Mouse (Mus musculus) limb, embryonic 13.5 days (tissue): ENCODE data around the gene Eci2. TPM values are rescaled to one million over a fixed set of nuclear protein-coding genes. Genes with fewer than 3 reads are reported as not detected.
A peak's percentile ranks its signal among the peaks of the same experiment; 100 is the strongest.
"Not testable (repeated sequence)": the region's sequence is repeated elsewhere in the genome, so short reads cannot be mapped to it uniquely, and the experiment has no call there.

Source experiments
- ATAC-seq: fragments of 200-750 bp; cut with Nextera tagmentation; 2 replicates; pipeline ENCODE4 v1.8.0; 2017; ENCODE audit warnings: low read depth, moderate number of reproducible peaks, moderate TSS enrichment; ENCODE audit not compliant: low FRiP score
- H3K27ac ChIP-seq: fragments of 300-500 bp; sonication (generic); 2 replicates; pipeline ENCODE4 v1.5.1; 2015; ENCODE audit warnings: inconsistent platforms, mild to moderate bottlenecking, moderate library complexity
- H3K27me3 ChIP-seq: fragments of 300-500 bp; sonication (generic); 2 replicates; pipeline ENCODE4 v1.6.1; 2015; ENCODE audit warnings: mild to moderate bottlenecking, inconsistent platforms
- H3K36me3 ChIP-seq: fragments of 300-500 bp; sonication (generic); 2 replicates; pipeline ENCODE4 v1.6.1; 2015; ENCODE audit warnings: inconsistent platforms, mild to moderate bottlenecking, moderate library complexity
- H3K4me1 ChIP-seq: fragments of 300-500 bp; sonication (generic); 2 replicates; pipeline ENCODE4 v1.6.1; 2015; ENCODE audit warnings: inconsistent platforms
- H3K4me2 ChIP-seq: fragments of 300-500 bp; sonication (generic); replicated peaks from 2 replicates; pipeline ENCODE4 v1.6.1; 2015; ENCODE audit warnings: inconsistent platforms, mild to moderate bottlenecking, moderate library complexity
- H3K4me3 ChIP-seq: fragments of 300-500 bp; sonication (generic); 2 replicates; pipeline ENCODE4 v1.5.1; 2015; ENCODE audit warnings: moderate library complexity, mild to moderate bottlenecking, inconsistent platforms
- H3K9ac ChIP-seq: fragments of 300-500 bp; sonication (generic); 2 replicates; pipeline ENCODE4 v1.6.1; 2015; ENCODE audit warnings: mild to moderate bottlenecking, inconsistent platforms
- H3K9me3 ChIP-seq: fragments of 300-500 bp; sonication (generic); 2 replicates; pipeline ENCODE4 v1.6.1; 2016; ENCODE audit warnings: inconsistent platforms
- WGBS: fragments of 180-500 bp; shearing (Covaris S2); methylation state at CpG from one replicate; pipeline ENCODE4 v1.1.7; 2015; 5-methylcytosine and 5-hydroxymethylcytosine counted together
- polyA plus RNA-seq: library from polyadenylated mRNA; unstranded; fragments of >200 nt; fragmentation: Nextera tagmentation; extraction: Ambion mirVana; gene quantifications from 2 replicates; pipeline ENCODE4 v1.2.1, GENCODE M21; 2015

The Eci2 gene
- polyA plus RNA-seq, 1 experiment from 2014 or later: 159 TPM

- peaks cover 72% of the 10 kb centered on the region for H3K36me3 ChIP-seq
- not testable (repeated sequence) for H3K9me3 ChIP-seq, H3K4me3 ChIP-seq, H3K9ac ChIP-seq, H3K27ac ChIP-seq, ATAC-seq, H3K27me3 ChIP-seq, H3K4me2 ChIP-seq, H3K4me1 ChIP-seq
- WGBS: 75% methylated on average over 5 of the region's 5 CpGs
These were observed 48.3 kb downstream of the Eci2 start for GRCm38 (mm10) chr13:34978635-34979034.

- no peaks in the 10 kb centered on the region for H3K9me3 ChIP-seq
- H3K4me3 ChIP-seq: no peak overlapping the region
- H3K4me1 ChIP-seq: no peaks in the 10 kb centered on the region
- no peak for ATAC-seq
- 89% methylated on average over 3 of the region's 3 CpGs for WGBS
- no peaks in the 10 kb centered on the region for H3K27me3 ChIP-seq
- no peak overlapping the region for H3K27ac ChIP-seq
- H3K4me2 ChIP-seq: no peak overlapping the region
- no peak overlapping the region for H3K9ac ChIP-seq
- peaks cover 61% of the 10 kb centered on the region for H3K36me3 ChIP-seq
These were observed 49.5 kb downstream of the Eci2 start for GRCm38 (mm10) chr13:34977410-34977809.

- Histone ChIP-seq H3K9ac (no peak overlapping the region), H3K36me3 (peaks cover 49% of the 10 kb centered on the region), H3K4me3 (no peak overlapping the region), H3K4me1 (no peaks in the 10 kb centered on the region), H3K27ac (no peak overlapping the region), H3K27me3 (no peaks in the 10 kb centered on the region), H3K9me3 (no peaks in the 10 kb centered on the region), H3K4me2 (no peak overlapping the region)
- no peak for ATAC-seq
- 90% methylated on average over 4 of the region's 4 CpGs for WGBS
These were observed 50.8 kb downstream of the Eci2 start for GRCm38 (mm10) chr13:34976116-34976515.

- no peak for ATAC-seq
- Histone ChIP-seq H3K27me3 (no peaks in the 10 kb centered on the region), H3K27ac (no peak overlapping the region), H3K9me3 (no peaks in the 10 kb centered on the region), H3K36me3 (peaks cover 26% of the 10 kb centered on the region), H3K4me2 (no peak overlapping the region), H3K4me3 (no peak overlapping the region), H3K4me1 (no peaks in the 10 kb centered on the region), H3K9ac (no peak overlapping the region)
- 63% methylated on average over 1 of the region's 1 CpGs for WGBS
These were observed 53.1 kb downstream of the Eci2 start for GRCm38 (mm10) chr13:34973770-34974169.

- Histone ChIP-seq H3K27ac (no peak overlapping the region), H3K9ac (no peak overlapping the region), H3K36me3 (peaks cover 20% of the 10 kb centered on the region), H3K4me2 (no peak overlapping the region), H3K27me3 (no peaks in the 10 kb centered on the region), H3K9me3 (no peaks in the 10 kb centered on the region), H3K4me1 (no peaks in the 10 kb centered on the region), H3K4me3 (no peak overlapping the region)
- 40% methylated on average over 1 of the region's 1 CpGs for WGBS
- no peak for ATAC-seq
These were observed 53.7 kb downstream of the Eci2 start for GRCm38 (mm10) chr13:34973149-34973548.

- not testable (repeated sequence) for H3K4me1 ChIP-seq, H3K27ac ChIP-seq, ATAC-seq, H3K9me3 ChIP-seq, H3K9ac ChIP-seq, H3K4me2 ChIP-seq, H3K27me3 ChIP-seq, H3K4me3 ChIP-seq
- peaks cover 13% of the 10 kb centered on the region for H3K36me3 ChIP-seq
These were observed 54.4 kb downstream of the Eci2 start for GRCm38 (mm10) chr13:34972456-34972855.

- not testable (repeated sequence) for H3K4me3 ChIP-seq, H3K4me2 ChIP-seq, H3K9ac ChIP-seq, H3K27ac ChIP-seq, H3K9me3 ChIP-seq, H3K36me3 ChIP-seq, ATAC-seq
- H3K27me3 ChIP-seq: peaks cover 33% of the 10 kb centered on the region
- 65% methylated on average over 9 of the region's 9 CpGs for WGBS
- peaks cover 11% of the 10 kb centered on the region for H3K4me1 ChIP-seq
These were observed 61.2 kb downstream of the Eci2 start for GRCm38 (mm10) chr13:34965647-34966046.

- WGBS: 10% methylated on average over 5 of the region's 5 CpGs
- peaks cover 11% of the 10 kb centered on the region for H3K4me1 ChIP-seq
- H3K9me3 ChIP-seq: no peaks in the 10 kb centered on the region
- H3K36me3 ChIP-seq: no peaks in the 10 kb centered on the region
- H3K9ac ChIP-seq: 0 out of 2 replicates have a peak overlapping the region, but pooled peaks have one; percentile 60
- peak overlapping the region; percentile 79 for H3K4me2 ChIP-seq
- no peak overlapping the region for H3K27ac ChIP-seq
- H3K4me3 ChIP-seq: peak overlapping the region; percentile 50
- no peak for ATAC-seq
- H3K27me3 ChIP-seq: peaks cover 33% of the 10 kb centered on the region
These were observed 62.0 kb downstream of the Eci2 start for GRCm38 (mm10) chr13:34964866-34965265.

GRCm38 (mm10) chr13:34964419-34964818 is 62.5 kb downstream of the Eci2 start:
- Histone ChIP-seq H3K36me3 (no peaks in the 10 kb centered on the region), H3K9ac (peak overlapping the region; percentile 60; the same call in 1 of the 2 replicates), H3K4me2 (peak overlapping the region; percentile 79), H3K27me3 (peaks cover 33% of the 10 kb centered on the region), H3K4me1 (peaks cover 11% of the 10 kb centered on the region), H3K9me3 (no peaks in the 10 kb centered on the region), H3K27ac (no peak overlapping the region), H3K4me3 (peak overlapping the region; percentile 50)
- 5% methylated on average over 14 of the region's 14 CpGs for WGBS
- ATAC-seq: no peak

- Histone ChIP-seq H3K36me3 (no peaks in the 10 kb centered on the region), H3K4me2 (peak within 1 kb of the TSS; percentile 79), H3K27me3 (peaks cover 33% of the 10 kb centered on the region), H3K9ac (peak within 1 kb of the TSS; percentile 60), H3K4me1 (peaks cover 11% of the 10 kb centered on the region), H3K27ac (no peak within 1 kb of the TSS), H3K9me3 (no peaks in the 10 kb centered on the region), H3K4me3 (peak within 1 kb of the TSS; percentile 50)
- WGBS: 3% methylated on average over 32 of the region's 32 CpGs
- peak; percentile 89 for ATAC-seq
These were observed 63.1 kb downstream of the Eci2 start, which contains the start of gene Eci3 for GRCm38 (mm10) chr13:34963511-34964397. Gene Eci3, minus strand, starts transcription at chr13:34963810.

- H3K27ac ChIP-seq: no peak overlapping the region
- 90% methylated on average over 4 of the region's 4 CpGs for WGBS
- peaks cover 11% of the 10 kb centered on the region for H3K4me1 ChIP-seq
- H3K4me2 ChIP-seq: no peak overlapping the region
- H3K36me3 ChIP-seq: no peaks in the 10 kb centered on the region
- no peak overlapping the region for H3K4me3 ChIP-seq
- ATAC-seq: no peak
- H3K9ac ChIP-seq: no peak overlapping the region
- H3K9me3 ChIP-seq: no peaks in the 10 kb centered on the region
- H3K27me3 ChIP-seq: peaks cover 25% of the 10 kb centered on the region
These were observed 65.7 kb downstream of the Eci2 start for GRCm38 (mm10) chr13:34960996-34961770.

- ATAC-seq, H3K9me3 ChIP-seq, H3K36me3 ChIP-seq, H3K27ac ChIP-seq, H3K9ac ChIP-seq, H3K4me3 ChIP-seq, H3K4me1 ChIP-seq, H3K27me3 ChIP-seq, H3K4me2 ChIP-seq: not testable (repeated sequence)
- 84% methylated on average over 3 of the region's 3 CpGs for WGBS
These were observed 68.7 kb downstream of the Eci2 start for GRCm38 (mm10) chr13:34958158-34958557.
